Mouse (Mus musculus) inflammation-experienced regulatory T-cells (primary cell): Measurements from ENCODE around the gene Klhl6. TPM values are rescaled to one million over a fixed set of nuclear protein-coding genes. Genes with fewer than 3 reads are reported as not detected.

ENCODE experiments used
- polyA plus RNA-seq, 2 experiments: library from polyadenylated mRNA; unstranded; fragments of 100-300 nt; shearing (Covaris generic); gene quantifications; one replicate each; pipeline ENCODE4 v1.2.1; 2017

Gene Klhl6
- polyA plus RNA-seq, result 100 to 1,000 TPM; 207 to 291 TPM

GRCm38 (mm10) chr16:19982537-19983257 is at the start of gene Klhl6:
Gene Klhl6, minus strand, starts transcription at chr16:19983037.

Other genes with a start within 250 kb of the Klhl6 start
- gene B3gnt5, start 222.8 kb downstream of the Klhl6 start, polyA plus RNA-seq, result 10 to 100 TPM; 15.6 to 15.8 TPM
- gene Klhl24, start 114.5 kb upstream of the Klhl6 start, polyA plus RNA-seq, result 10 to 100 TPM; 50.5 to 53.9 TPM
- 10 to 100 TPM; 16.2 to 31.3 TPM for gene Yeats2, start 158.0 kb upstream of the Klhl6 start, polyA plus RNA-seq